Mouse (Mus musculus) stomach, embryonic 16.5 days (tissue): ENCODE measurements at regions not wholly inside any gene's neighbourhood (a gene's known extent, or its start where the extent isn't known, plus 50 kb on each side); places are given as distances from the start of the nearest gene placed in this dataset.

Experiments
- ATAC-seq: fragments of 200-750 bp; cut with Nextera tagmentation; 2 replicates; pipeline ENCODE4 v1.8.0; 2017; ENCODE audit warnings: moderate number of reproducible peaks, moderate TSS enrichment; ENCODE audit not compliant: insufficient read depth, low FRiP score
- H3K27ac ChIP-seq: fragments of 300-500 bp; sonication (generic); 2 replicates; pipeline ENCODE4 v1.5.1; 2014; ENCODE audit warnings: low read length
- H3K27me3 ChIP-seq: fragments of 300-500 bp; sonication (generic); 2 replicates; pipeline ENCODE4 v1.6.1; 2014; ENCODE audit warnings: low read length, control low read depth, mixed read lengths; ENCODE audit not compliant: control insufficient read depth, insufficient read depth
- H3K36me3 ChIP-seq: fragments of 300-500 bp; sonication (generic); 2 replicates; pipeline ENCODE4 v1.6.1; 2014; ENCODE audit warnings: low read length; ENCODE audit not compliant: control insufficient read depth, insufficient read depth
- H3K4me1 ChIP-seq: fragments of 300-500 bp; sonication (generic); 2 replicates; pipeline ENCODE4 v1.6.1; 2014; ENCODE audit warnings: low read length, control low read depth, mixed read lengths; ENCODE audit not compliant: control insufficient read depth, insufficient read depth
- H3K4me2 ChIP-seq: fragments of 300-500 bp; sonication (generic); 2 replicates; pipeline ENCODE4 v1.6.1; 2014; ENCODE audit warnings: low read depth, low read length, mixed read lengths
- H3K4me3 ChIP-seq: fragments of 300-500 bp; sonication (generic); replicated peaks from 2 replicates; pipeline ENCODE4 v1.5.1; 2014; ENCODE audit warnings: mild to moderate bottlenecking, low read length
- H3K9ac ChIP-seq: fragments of 300-500 bp; sonication (generic); 2 replicates; pipeline ENCODE4 v1.6.1; 2014; ENCODE audit warnings: low read length
- H3K9me3 ChIP-seq: fragments of 300-500 bp; sonication (generic); replicated peaks from 2 replicates; pipeline ENCODE4 v1.6.1; 2016; ENCODE audit warnings: low read length, control low read depth; ENCODE audit not compliant: control insufficient read depth
- WGBS: fragments of 180-500 bp; shearing (Covaris S2); extraction: QIAGEN DNeasy Blood & Tissue Kit; methylation state at CpG from one replicate; pipeline ENCODE4 v1.1.7; 2014; 5-methylcytosine and 5-hydroxymethylcytosine counted together

GRCm38 (mm10) chr2:172094159-172094558 lies 50.9 kb upstream of the Cbln4 start:
- H3K9ac ChIP-seq = no peak overlapping the region
- no peaks in the 10 kb centered on the region for H3K27me3 ChIP-seq
- no peaks in the 10 kb centered on the region for H3K9me3 ChIP-seq
- WGBS = 84% methylated on average over 7 of the region's 7 CpGs
- no peak overlapping the region for H3K4me3 ChIP-seq
- H3K36me3 ChIP-seq = no peaks in the 10 kb centered on the region
- no peak overlapping the region for H3K27ac ChIP-seq
- H3K4me1 ChIP-seq = no peaks in the 10 kb centered on the region
- H3K4me2 ChIP-seq = no peak overlapping the region
- ATAC-seq = no peak

- Histone ChIP-seq H3K27ac (no peak overlapping the region), H3K9ac (no peak overlapping the region), H3K36me3 (no peaks in the 10 kb centered on the region), H3K27me3 (no peaks in the 10 kb centered on the region; the same call in 1 of the 2 replicates), H3K4me1 (peaks cover 3% of the 10 kb centered on the region; the same call in 1 of the 2 replicates), H3K9me3 (no peaks in the 10 kb centered on the region), H3K4me3 (no peak overlapping the region), H3K4me2 (no peak overlapping the region)
- WGBS = 63% methylated on average over 18 of the region's 18 CpGs
- ATAC-seq = no peak
These were observed 60.8 kb upstream of the Cbln4 start for GRCm38 (mm10) chr2:172103881-172104655.

GRCm38 (mm10) chr2:172105241-172105640 lies 62.0 kb upstream of the Cbln4 start:
- ATAC-seq = peak; percentile 64
- Histone ChIP-seq H3K4me2 (peak overlapping the region; percentile 25; the same call in 1 of the 2 replicates), H3K9ac (no peak overlapping the region), H3K27me3 (no peaks in the 10 kb centered on the region; the same call in 1 of the 2 replicates), H3K4me3 (no peak overlapping the region), H3K9me3 (no peaks in the 10 kb centered on the region), H3K36me3 (no peaks in the 10 kb centered on the region), H3K4me1 (peaks cover 3% of the 10 kb centered on the region; the same call in 1 of the 2 replicates), H3K27ac (no peak overlapping the region)
- WGBS = 23% methylated on average over 10 of the region's 10 CpGs

GRCm38 (mm10) chr2:172110706-172111105 lies 67.4 kb upstream of the Cbln4 start:
- Histone ChIP-seq H3K27me3 (no peaks in the 10 kb centered on the region), H3K9ac (no peak overlapping the region), H3K27ac (no peak overlapping the region)

GRCm38 (mm10) chr2:172113639-172114038 lies 70.4 kb upstream of the Cbln4 start:
- no peak for ATAC-seq
- Histone ChIP-seq H3K27ac (no peak overlapping the region), H3K9ac (no peak overlapping the region), H3K4me1 (no peaks in the 10 kb centered on the region), H3K36me3 (no peaks in the 10 kb centered on the region), H3K27me3 (no peaks in the 10 kb centered on the region), H3K4me2 (no peak overlapping the region), H3K9me3 (no peaks in the 10 kb centered on the region), H3K4me3 (no peak overlapping the region)
- 87% methylated on average over 13 of the region's 13 CpGs for WGBS

More at GRCm38 (mm10) chr2:172110706-172111105, 67.4 kb upstream of the Cbln4 start:
- Histone ChIP-seq H3K4me1 (peaks cover 1% of the 10 kb centered on the region; the same call in 1 of the 2 replicates), H3K36me3 (no peaks in the 10 kb centered on the region), H3K9me3 (no peaks in the 10 kb centered on the region), H3K4me3 (no peak overlapping the region), H3K4me2 (no peak overlapping the region)
- no peak for ATAC-seq
- 25% methylated on average over 3 of the region's 3 CpGs for WGBS

GRCm38 (mm10) chr2:172115604-172116206 lies 72.4 kb upstream of the Cbln4 start:
- no peaks in the 10 kb centered on the region for H3K36me3 ChIP-seq
- no peak overlapping the region for H3K9ac ChIP-seq
- H3K27me3 ChIP-seq = no peaks in the 10 kb centered on the region
- H3K27ac ChIP-seq = no peak overlapping the region
- H3K4me2 ChIP-seq = no peak overlapping the region
- no peak for ATAC-seq
- 66% methylated on average over 10 of the region's 10 CpGs for WGBS
- H3K4me3 ChIP-seq = no peak overlapping the region
- no peaks in the 10 kb centered on the region for H3K4me1 ChIP-seq
- no peaks in the 10 kb centered on the region for H3K9me3 ChIP-seq

GRCm38 (mm10) chr2:172127517-172127916 lies 84.3 kb upstream of the Cbln4 start:
- H3K27me3 ChIP-seq = no peaks in the 10 kb centered on the region
- no peaks in the 10 kb centered on the region for H3K4me1 ChIP-seq
- WGBS = 60% methylated on average over 2 of the region's 2 CpGs

GRCm38 (mm10) chr2:172131232-172131631 lies 88.0 kb upstream of the Cbln4 start:
- no peak for ATAC-seq
- Histone ChIP-seq H3K4me1 (no peaks in the 10 kb centered on the region), H3K4me3 (no peak overlapping the region), H3K9ac (no peak overlapping the region), H3K4me2 (no peak overlapping the region), H3K36me3 (no peaks in the 10 kb centered on the region), H3K27me3 (no peaks in the 10 kb centered on the region), H3K9me3 (no peaks in the 10 kb centered on the region), H3K27ac (no peak overlapping the region)
- WGBS = 35% methylated on average over 1 of the region's 1 CpGs

More at GRCm38 (mm10) chr2:172127517-172127916, 84.3 kb upstream of the Cbln4 start:
- no peaks in the 10 kb centered on the region for H3K36me3 ChIP-seq
- H3K4me3 ChIP-seq = no peak overlapping the region
- no peak overlapping the region for H3K9ac ChIP-seq
- H3K4me2 ChIP-seq = no peak overlapping the region
- H3K9me3 ChIP-seq = no peaks in the 10 kb centered on the region
- H3K27ac ChIP-seq = no peak overlapping the region
- no peak for ATAC-seq

GRCm38 (mm10) chr2:172132623-172133332 lies 89.5 kb upstream of the Cbln4 start:
- no peaks in the 10 kb centered on the region for H3K27me3 ChIP-seq
- H3K4me2 ChIP-seq = no peak overlapping the region
- H3K4me3 ChIP-seq = no peak overlapping the region
- no peaks in the 10 kb centered on the region for H3K9me3 ChIP-seq
- H3K9ac ChIP-seq = no peak overlapping the region
- 45% methylated on average over 15 of the region's 15 CpGs for WGBS
- H3K4me1 ChIP-seq = no peaks in the 10 kb centered on the region
- no peak for ATAC-seq
- H3K27ac ChIP-seq = no peak overlapping the region
- no peaks in the 10 kb centered on the region for H3K36me3 ChIP-seq
